Mouse (Mus musculus) midbrain, postnatal 0 days (tissue): Measurements from ENCODE around the gene Fam149b. TPM values are rescaled to one million over a fixed set of nuclear protein-coding genes. Genes with fewer than 3 reads are reported as not detected.

Experiments used
- ATAC-seq: fragments of 200-750 bp; cut with Nextera tagmentation; 2 replicates; pipeline ENCODE4 v1.8.0; 2017; ENCODE audit warnings: moderate number of reproducible peaks, mild to moderate bottlenecking, moderate TSS enrichment, moderate library complexity; ENCODE audit not compliant: low FRiP score
- DNase-seq: peaks from one replicate; pipeline ENCODE4 v3.0.0-alpha.2; 2015; ENCODE audit warnings: low spot score
- H3K27ac ChIP-seq: fragments of 300-500 bp; sonication (generic); 2 replicates; pipeline ENCODE4 v1.5.1; 2014; ENCODE audit warnings: low read depth, mild to moderate bottlenecking, low read length, mixed read lengths
- H3K27me3 ChIP-seq: fragments of 300-500 bp; sonication (generic); 2 replicates; pipeline ENCODE4 v1.6.1; 2014; ENCODE audit warnings: low read length, control low read depth, mixed read lengths; ENCODE audit not compliant: insufficient read depth
- H3K36me3 ChIP-seq: fragments of 300-500 bp; sonication (generic); 2 replicates; pipeline ENCODE4 v1.6.1; 2014; ENCODE audit warnings: low read length, control low read depth, mixed read lengths; ENCODE audit not compliant: insufficient read depth
- H3K4me1 ChIP-seq: fragments of 300-500 bp; sonication (generic); 2 replicates; pipeline ENCODE4 v1.6.1; 2014; ENCODE audit warnings: mild to moderate bottlenecking, control low read depth, antibody characterized with exemption, low read length, mixed read lengths; ENCODE audit not compliant: insufficient read depth
- H3K4me2 ChIP-seq: fragments of 300-500 bp; sonication (generic); 2 replicates; pipeline ENCODE4 v1.6.1; 2014; ENCODE audit warnings: low read depth, mild to moderate bottlenecking, low read length, mixed read lengths; ENCODE audit not compliant: poor library complexity, severe bottlenecking
- H3K4me3 ChIP-seq: fragments of 300-500 bp; sonication (generic); 2 replicates; pipeline ENCODE4 v1.5.1; 2014; ENCODE audit warnings: low read depth, mild to moderate bottlenecking, low read length, moderate library complexity
- H3K9ac ChIP-seq: fragments of 300-500 bp; sonication (generic); replicated peaks from 2 replicates; pipeline ENCODE4 v1.6.1; 2014; ENCODE audit warnings: mild to moderate bottlenecking, low read length, moderate library complexity, mixed read lengths; ENCODE audit not compliant: poor library complexity, severe bottlenecking
- H3K9me3 ChIP-seq: fragments of 300-500 bp; sonication (generic); 2 replicates; pipeline ENCODE4 v1.6.1; 2016; ENCODE audit warnings: low read length, control low read depth
- CTCF ChIP-seq: IDR thresholded peaks from 2 replicates; pipeline ENCODE4 v1.5.1; 2016; ENCODE audit warnings: antibody characterized with exemption, mild to moderate bottlenecking
- WGBS: fragments of 180-500 bp; shearing (Covaris S2); extraction: QIAGEN DNeasy Blood & Tissue Kit; methylation state at CpG from one replicate; pipeline ENCODE4 v1.1.7; 2014; 5-methylcytosine and 5-hydroxymethylcytosine counted together
- polyA plus RNA-seq: library from polyadenylated mRNA; unstranded; fragments of >200 nt; fragmentation: Nextera tagmentation; extraction: Ambion mirVana; gene quantifications from 2 replicates; pipeline ENCODE4 v1.2.1, GENCODE M21; 2015
- total RNA-seq: library from RNA; depleted of rRNA; stranded (reverse); fragments of >200 nt; gene quantifications from 2 replicates; pipeline ENCODE4 v1.2.3, GENCODE M21; 2014

The Fam149b gene
- total and polyA plus RNA-seq, 2 experiments from 2014 or later: 24.4 to 61.5 TPM

DNA sequence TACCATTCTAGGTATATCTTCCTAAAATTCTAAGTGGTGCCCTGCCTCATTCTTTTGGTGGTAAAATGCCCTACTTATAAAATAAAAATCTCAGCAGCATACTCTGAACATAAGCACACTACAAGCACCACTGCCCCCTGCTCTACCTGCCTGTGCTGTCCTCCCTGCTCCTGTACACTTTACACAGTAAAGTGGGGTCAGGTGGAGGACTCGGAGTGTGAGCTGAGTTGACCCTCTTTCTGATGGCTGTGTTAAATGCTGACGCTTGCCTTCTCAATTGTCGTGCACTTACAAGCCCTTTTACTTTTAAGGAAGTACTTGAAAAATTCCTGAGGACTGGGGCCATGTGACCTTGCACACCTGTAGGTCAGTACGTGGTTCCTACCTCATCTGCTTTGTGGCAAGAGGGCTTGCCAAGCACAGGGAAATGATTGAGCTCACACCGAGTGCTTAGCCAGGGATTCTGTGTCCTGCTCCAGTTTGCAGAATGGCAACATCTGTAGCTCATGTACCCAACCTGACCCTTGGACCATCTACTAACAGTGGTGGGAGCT, 31.2 kb downstream of the Fam149b start:
- no peak for TF ChIP-seq CTCF
- Histone ChIP-seq H3K27me3 (no peaks in the 10 kb centered on the region), H3K4me3 (no peak overlapping the region), H3K27ac (no peak overlapping the region), H3K4me1 (no peaks in the 10 kb centered on the region), H3K36me3 (peaks cover 32% of the 10 kb centered on the region), H3K9me3 (no peaks in the 10 kb centered on the region), H3K9ac (no peak overlapping the region), H3K4me2 (no peak overlapping the region)
- whole genome bisulfite sequencing: 93% methylated on average over 5 of the region's 5 CpGs
- DNase-seq (no peak), ATAC-seq (no peak)

- no peak overlapping the region for H3K27ac ChIP-seq
- peaks cover 33% of the 10 kb centered on the region for H3K36me3 ChIP-seq
- no peak overlapping the region for H3K9ac ChIP-seq
- DNase-seq (no peak), ATAC-seq (no peak)
- no peak for TF ChIP-seq CTCF
- H3K4me1 ChIP-seq: no peaks in the 10 kb centered on the region
- whole genome bisulfite sequencing: 91% methylated on average over 9 of the region's 9 CpGs
- H3K4me2 ChIP-seq: no peak overlapping the region
- no peaks in the 10 kb centered on the region for H3K27me3 ChIP-seq
- no peak overlapping the region for H3K4me3 ChIP-seq
- H3K9me3 ChIP-seq: no peaks in the 10 kb centered on the region
Observed at GRCm38 (mm10) chr14:20379753-20380430, 31.9 kb downstream of the Fam149b start.

DNA sequence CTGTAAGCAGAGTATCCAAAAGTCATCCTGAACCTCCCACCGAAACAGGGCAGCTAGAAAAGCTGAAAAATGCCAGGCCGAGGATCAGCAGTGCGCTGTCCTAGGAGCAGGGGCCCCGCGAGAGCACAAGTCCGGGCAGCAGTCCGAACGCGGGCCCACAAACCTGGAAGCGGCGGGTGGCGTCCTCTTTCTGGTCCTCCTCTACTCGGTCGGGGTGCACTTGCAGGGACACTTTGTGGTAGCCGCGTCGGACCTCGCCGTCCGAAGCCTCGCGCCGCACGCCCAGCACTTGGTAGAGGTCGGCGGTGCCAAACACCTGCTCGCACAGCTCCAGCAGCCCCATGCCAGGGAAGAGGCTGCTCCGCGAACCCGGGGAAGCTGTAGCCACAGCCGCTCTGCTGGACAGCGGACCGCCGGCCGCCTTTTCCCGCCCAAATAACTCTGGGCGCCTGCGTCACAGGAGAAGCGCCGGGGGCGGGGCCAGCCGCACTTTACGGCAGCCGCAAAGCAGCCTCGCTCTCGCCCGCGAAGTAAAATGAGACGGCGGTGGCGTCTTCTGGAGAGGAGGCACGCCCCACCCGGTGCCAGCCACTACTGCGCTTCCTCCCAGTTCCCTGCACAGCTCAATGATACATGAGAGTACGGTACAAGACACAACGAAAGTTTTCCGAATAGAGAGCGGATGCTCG, 40.6 kb downstream of the Fam149b start, which contains the start of gene Dnajc9:
Gene Dnajc9 (minus strand): TSS at position 470 of the 689 bp plus-strand sequence.
- H3K4me2 ChIP-seq: peak within 1 kb of the TSS; percentile 59
- peak; percentile 94 for DNase-seq
- no peaks in the 10 kb centered on the region for H3K27me3 ChIP-seq
- peaks cover 6% of the 10 kb centered on the region for H3K4me1 ChIP-seq
- peaks cover 17% of the 10 kb centered on the region for H3K36me3 ChIP-seq
- H3K27ac ChIP-seq: peak within 1 kb of the TSS; percentile 77
- TF ChIP-seq CTCF: peak; percentile 10; the same call in 1 of the 2 replicates
- peak within 1 kb of the TSS; percentile 65 for H3K4me3 ChIP-seq
- under 1% methylated on average over 57 of the region's 59 CpGs for WGBS
- H3K9me3 ChIP-seq: no peaks in the 10 kb centered on the region
- peak; percentile 69 for ATAC-seq
- H3K9ac ChIP-seq: peak within 1 kb of the TSS; percentile 71

DNA sequence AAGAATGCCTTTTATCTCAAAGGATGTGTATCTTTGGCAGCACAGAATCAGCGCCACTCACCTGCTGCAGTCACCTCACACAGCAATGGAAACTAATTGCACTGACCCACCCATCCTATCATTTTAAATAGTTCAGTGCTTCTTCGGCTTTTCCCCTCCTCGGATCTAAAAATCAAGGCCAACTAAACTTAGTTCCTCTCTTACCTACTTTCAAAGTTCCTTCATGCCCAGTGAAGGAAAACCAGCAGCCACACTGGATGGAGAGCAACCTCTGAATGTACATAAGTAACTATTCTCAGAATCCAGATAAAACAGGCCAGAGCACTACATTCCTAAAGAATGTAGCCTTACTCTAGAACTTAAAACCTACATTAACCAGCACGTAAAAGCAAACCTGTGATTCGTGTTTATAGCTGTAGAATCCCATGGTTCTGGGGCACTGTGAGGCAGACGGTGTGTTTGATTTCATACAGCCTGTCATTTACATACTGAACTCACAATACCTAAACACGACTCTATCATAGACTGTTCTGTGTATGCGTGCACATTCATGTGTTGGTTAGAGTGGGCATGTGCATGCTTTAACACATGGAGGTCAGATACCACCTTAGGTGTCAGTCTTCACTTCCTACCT, 41.6 kb downstream of the Fam149b start:
- H3K4me3 ChIP-seq: peak overlapping the region; percentile 65; the same call in 1 of the 2 replicates
- H3K9me3 ChIP-seq: no peaks in the 10 kb centered on the region
- ATAC-seq: no peak
- no peak for TF ChIP-seq CTCF
- DNase-seq: no peak
- H3K36me3 ChIP-seq: peaks cover 12% of the 10 kb centered on the region
- 88% methylated on average over 8 of the region's 8 CpGs for whole genome bisulfite sequencing
- H3K4me2 ChIP-seq: peak overlapping the region; percentile 59
- H3K4me1 ChIP-seq: peaks cover 10% of the 10 kb centered on the region
- no peaks in the 10 kb centered on the region for H3K27me3 ChIP-seq
- H3K9ac ChIP-seq: peak overlapping the region; percentile 71; the same call in 1 of the 2 replicates
- peak overlapping the region; percentile 77 for H3K27ac ChIP-seq

GRCm38 (mm10) chr14:20392326-20392725, 44.4 kb downstream of the Fam149b start:
- Histone ChIP-seq H3K27ac (no peak overlapping the region), H3K4me2 (peak overlapping the region; percentile 43), H3K27me3 (no peaks in the 10 kb centered on the region), H3K4me1 (peaks cover 6% of the 10 kb centered on the region), H3K9ac (no peak overlapping the region), H3K9me3 (no peaks in the 10 kb centered on the region), H3K36me3 (peaks cover 4% of the 10 kb centered on the region; the same call in 1 of the 2 replicates), H3K4me3 (no peak overlapping the region; the same call in 1 of the 2 replicates)
- WGBS: 88% methylated on average over 3 of the region's 4 CpGs
- DNase-seq (no peak), ATAC-seq (no peak)
- TF ChIP-seq CTCF: no peak
